Mouse (Mus musculus) right cerebral cortex, postnatal 10 days (tissue): ENCODE data around the gene Rapgef4.

ENCODE experiments used
- DNase-seq, 2 experiments: peaks; one replicate each; pipeline ENCODE4 v3.0.0; 2021; ENCODE audit warnings: low spot score in 2 of 2

The Rapgef4 gene

GRCm38 (mm10) chr2:72179600-72180301 lies 198.7 kb downstream of the Rapgef4 start:
- no peak for DNase-seq

DNA sequence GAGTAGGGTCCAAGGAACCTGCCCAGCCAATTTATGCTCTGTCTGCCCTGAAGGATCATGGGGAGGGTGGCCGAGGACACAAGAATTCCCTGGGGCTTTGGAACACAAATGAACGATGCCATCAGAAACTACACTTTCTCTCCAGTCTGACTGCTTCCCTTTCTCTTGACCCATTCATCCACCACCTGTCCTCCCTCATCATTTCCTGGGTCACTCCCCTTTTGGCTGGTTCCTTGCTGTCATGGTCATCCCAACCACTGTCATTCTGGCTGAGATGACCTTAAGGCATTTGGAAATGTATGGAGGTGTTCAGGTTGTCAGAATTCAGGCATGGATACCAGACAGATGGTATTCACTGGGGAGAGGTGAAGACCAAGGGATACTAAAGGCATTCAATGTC lies 200.4 kb downstream of the Rapgef4 start:
- DNase-seq = no peak

- DNase-seq = no peak
These were observed 202.7 kb downstream of the Rapgef4 start for GRCm38 (mm10) chr2:72183751-72184150.

DNA sequence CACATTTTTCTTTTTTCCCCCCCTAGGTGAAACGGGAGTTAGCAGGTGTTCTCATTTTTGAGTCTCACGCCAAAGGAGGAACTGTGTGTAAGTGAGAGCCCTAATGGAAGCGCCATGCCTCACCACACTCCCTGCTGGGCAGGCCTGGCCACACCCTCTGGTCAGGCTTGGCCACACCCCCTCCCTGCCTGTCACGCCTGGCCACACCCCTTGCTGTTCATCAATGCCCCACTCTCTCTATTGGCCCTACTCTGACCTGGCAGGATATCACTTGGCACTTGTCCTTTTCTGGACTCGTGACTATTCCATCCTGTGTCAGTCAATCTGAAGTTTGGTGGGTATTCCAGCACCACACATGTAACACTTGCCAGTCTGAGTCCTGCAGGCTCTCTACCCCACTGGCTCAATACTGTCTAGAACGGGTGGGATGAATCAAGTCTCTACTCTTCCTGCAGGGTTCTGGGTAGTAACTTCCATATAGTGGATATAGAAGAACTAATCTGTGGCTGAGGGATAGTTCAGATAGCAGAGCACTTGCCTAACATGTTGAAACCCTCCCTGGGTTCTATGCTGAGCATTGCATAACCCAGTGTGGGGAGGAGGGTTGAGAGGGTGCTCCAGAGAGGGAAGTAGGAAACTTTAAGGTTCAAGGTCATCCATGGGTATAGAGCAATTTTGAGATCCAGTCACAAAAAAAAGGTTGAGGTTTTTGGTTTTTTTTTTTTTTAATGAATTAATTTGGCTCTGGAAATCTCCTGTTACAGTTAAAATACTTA lies 215.3 kb downstream of the Rapgef4 start:
- no peak for DNase-seq

GRCm38 (mm10) chr2:72197026-72197425 lies 216.0 kb downstream of the Rapgef4 start:
- DNase-seq = no peak

DNA sequence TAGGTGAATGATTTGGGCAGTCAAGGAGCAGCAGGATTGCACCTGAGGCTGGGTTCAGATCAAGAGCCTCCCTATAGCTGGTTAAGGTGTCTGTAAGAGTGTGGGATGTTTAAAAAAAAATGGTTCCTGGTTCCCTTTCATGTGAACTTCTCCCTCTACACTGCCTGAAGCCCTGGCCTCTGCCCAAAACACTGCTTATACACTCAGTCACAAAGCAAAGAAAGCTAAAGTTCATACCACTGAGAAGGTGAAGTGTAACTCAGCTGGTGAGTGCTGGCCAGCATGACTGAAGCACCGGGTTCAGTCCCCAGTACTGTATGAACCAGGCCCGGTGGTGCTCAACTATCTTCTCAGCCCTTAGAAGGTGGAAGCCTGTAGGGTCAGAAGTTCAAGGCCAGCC lies 218.4 kb downstream of the Rapgef4 start:
- DNase-seq = no peak

DNA sequence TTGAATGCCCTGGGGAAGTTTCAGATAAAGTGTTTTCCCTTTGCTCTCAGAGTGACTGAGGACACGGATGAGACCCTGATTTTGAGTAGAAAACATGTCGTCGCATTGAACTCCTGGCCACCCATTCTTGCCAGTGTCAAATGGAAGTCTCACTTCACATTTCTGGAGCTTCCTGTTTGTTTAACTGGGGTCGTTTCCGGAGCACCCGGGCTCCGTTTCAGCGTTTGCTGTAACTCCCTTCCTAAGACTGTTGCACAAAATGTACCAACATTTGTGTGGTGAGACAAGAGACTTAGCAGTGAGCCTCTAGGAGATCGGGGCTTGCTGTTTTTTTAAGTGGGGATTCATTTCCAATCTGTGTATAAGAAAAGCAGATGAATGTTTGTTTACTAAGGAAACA lies 220.5 kb downstream of the Rapgef4 start:
- no peak for DNase-seq

DNA sequence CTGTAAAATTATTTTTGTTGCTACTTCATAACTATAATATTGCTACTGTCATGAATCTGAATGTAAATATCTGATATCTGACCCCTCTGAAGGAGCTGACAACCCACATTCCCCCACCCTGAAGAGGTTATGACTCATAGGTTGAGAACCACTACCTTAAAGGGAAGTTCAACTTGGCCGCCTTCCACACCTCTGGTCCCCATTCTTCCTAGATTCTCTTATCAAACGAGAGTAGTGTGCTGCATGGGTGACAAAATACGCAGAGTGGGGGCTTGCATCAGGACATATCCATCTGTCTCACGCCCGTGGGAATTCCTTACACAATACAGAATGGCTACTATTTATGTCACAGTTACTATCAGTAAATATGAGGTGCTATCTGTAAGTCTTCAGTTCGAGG lies 221.2 kb downstream of the Rapgef4 start:
- no peak for DNase-seq

- DNase-seq = peak; percentile 65 to 83
These were observed 222.6 kb downstream of the Rapgef4 start for GRCm38 (mm10) chr2:72203609-72204008.

DNA sequence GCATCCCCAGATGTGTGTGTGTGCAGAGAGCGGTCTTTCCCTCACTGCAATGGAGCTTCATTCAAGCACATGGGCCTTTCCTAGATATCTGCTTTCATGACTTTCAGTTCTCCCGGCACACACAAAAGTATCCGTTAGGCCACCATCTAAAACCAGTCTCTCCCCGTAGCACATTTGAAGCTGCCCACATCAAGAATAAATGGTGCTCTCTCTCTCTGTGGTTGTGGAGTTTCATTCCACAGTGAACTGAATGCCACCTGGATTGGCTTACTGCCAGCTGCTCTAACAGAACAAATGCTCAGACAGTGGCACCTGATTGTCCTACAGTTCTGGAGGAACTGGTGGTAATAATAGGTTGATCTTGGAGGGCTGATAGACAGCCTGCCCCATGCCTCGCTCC lies 224.8 kb downstream of the Rapgef4 start:
- no peak for DNase-seq

GRCm38 (mm10) chr2:72206530-72207248 lies 225.6 kb downstream of the Rapgef4 start:
- DNase-seq = no peak

GRCm38 (mm10) chr2:72217336-72217735 lies 236.3 kb downstream of the Rapgef4 start:
- no peak for DNase-seq

DNA sequence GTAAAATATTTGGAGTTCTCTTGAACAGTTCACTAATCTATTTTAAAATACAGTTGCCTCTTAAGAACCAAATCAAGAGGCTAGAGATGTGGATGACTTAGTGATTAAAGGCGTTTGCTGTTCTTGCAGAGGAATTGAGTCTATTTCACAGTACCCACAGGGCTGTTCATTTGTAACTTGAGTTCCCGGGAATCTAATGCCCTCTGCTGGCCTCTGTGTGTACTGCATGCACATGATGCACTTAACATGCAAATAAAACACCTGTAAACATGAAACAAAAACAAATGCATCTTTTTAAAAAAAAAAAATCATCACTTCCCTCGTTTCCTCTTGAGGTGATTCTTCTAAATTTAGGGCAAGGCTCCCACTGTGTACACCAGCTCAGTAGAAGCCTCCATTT lies 238.9 kb downstream of the Rapgef4 start:
- peak; percentile 44 to 69 for DNase-seq

- no peak for DNase-seq
These were observed 240.2 kb downstream of the Rapgef4 start for GRCm38 (mm10) chr2:72221283-72221682.

GRCm38 (mm10) chr2:72221706-72222105 lies 240.7 kb downstream of the Rapgef4 start:
- no peak for DNase-seq

DNA sequence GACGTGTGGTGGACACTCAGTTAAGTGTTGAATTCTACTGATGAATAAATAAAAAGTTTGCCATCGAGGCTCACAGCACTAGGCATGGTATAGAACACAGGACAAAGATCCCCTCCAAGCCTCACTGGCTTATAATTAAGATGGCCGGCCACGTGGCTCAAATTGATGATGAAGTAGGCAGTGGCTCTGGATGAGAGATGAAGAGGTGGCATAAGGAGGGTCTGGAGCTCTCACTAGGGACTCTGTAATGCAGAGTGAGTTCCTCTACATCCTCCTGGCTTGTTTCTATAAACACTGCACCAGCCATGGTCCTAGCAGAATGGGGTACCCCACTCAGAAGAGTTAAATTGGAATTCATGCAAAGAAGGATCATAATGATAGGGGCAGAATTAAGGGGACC lies 241.2 kb downstream of the Rapgef4 start:
- no peak for DNase-seq

- no peak for DNase-seq
These were observed 241.9 kb downstream of the Rapgef4 start for GRCm38 (mm10) chr2:72222736-72223455.

- DNase-seq = no peak
These were observed 242.4 kb downstream of the Rapgef4 start for GRCm38 (mm10) chr2:72223479-72223878.

GRCm38 (mm10) chr2:72226006-72226405 lies 245.0 kb downstream of the Rapgef4 start:
- DNase-seq = no peak

DNA sequence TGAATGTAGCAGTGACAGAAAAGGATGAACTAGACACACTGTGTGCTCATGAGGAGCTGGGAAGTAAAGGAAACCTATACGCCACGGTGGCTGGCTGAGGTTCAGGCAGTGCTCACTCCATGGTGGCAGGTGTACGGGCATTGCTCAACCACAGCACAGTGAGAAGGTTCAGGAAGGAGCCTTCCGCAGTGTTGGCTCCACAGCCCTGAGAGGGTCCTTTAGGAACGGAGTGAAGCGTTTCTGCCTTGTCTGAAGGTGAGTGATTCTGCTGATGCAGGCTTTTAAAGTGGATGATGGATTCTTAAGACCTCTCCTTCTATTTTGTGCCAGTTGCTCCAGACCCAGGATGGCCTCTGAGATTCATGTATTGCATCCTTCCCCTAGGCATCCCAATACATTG lies 246.4 kb downstream of the Rapgef4 start:
- DNase-seq = no peak

GRCm38 (mm10) chr2:72228881-72229280 lies 247.8 kb downstream of the Rapgef4 start:
- no peak for DNase-seq

DNA sequence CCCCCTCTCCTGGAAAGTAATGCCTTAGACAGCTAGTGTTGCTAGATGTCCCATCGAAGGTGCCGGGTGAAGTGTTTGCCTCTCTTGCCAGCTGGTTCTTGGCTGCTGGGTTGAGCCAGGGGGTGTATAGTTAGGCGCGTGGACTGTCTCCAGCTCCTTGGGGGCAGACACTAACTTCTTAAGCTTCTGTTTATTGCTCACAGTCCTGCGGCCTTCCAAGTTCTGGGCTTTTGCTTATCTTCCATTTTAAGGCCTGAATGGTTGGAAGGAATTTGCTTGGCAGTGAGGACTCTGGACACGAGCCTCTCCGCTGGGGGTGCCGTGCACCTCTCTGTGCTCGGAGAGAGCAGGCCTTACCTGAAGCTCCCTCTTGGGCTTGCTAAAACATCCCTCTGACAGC lies 249.5 kb downstream of the Rapgef4 start:
- DNase-seq = no peak
